Mouse (Mus musculus) heart, postnatal 25 days (tissue): ENCODE data around the gene Sdad1. TPM values are rescaled to one million over a fixed set of nuclear protein-coding genes. Genes with fewer than 3 reads are reported as not detected.

ENCODE experiments used
- DNase-seq: peaks from one replicate; pipeline ENCODE4 v3.0.0; 2022; ENCODE audit warnings: low spot score
- intact Hi-C: fragments of 180-260 bp; cut with DNase I; formaldehyde crosslinking; loops from one replicate; pipeline ENCODE4 v1.15.1; 2025
- total RNA-seq, 2 experiments: library from RNA; stranded (reverse); gene quantifications; 2 replicates each; pipeline ENCODE4 v1.2.3; 2021

The Sdad1 gene
- total RNA-seq, 2 experiments from 2014 or later, result 11.2 to 12.3 TPM

DNA sequence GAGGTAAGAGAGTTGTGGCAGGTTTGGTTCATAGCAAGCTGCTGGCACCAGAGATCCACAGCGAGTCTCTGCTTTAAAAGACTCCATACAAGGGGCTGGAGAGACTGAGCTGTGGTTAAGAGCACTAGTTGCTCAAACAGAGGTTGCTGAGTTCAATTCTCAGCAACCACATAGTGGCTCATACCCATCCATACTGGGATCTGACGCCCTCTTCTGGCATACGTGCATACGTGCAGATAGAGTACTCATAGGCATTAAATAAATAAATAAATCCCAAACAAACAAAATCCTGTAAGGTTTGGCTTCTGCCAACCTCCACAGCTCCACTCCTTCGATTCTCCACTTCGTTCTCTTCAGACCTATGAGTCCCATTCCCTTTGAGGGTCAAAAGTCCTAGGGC lies 58.2 kb downstream of the Sdad1 start:
- DNase-seq, result no peak
- intact Hi-C loops, result no loop called here

DNA sequence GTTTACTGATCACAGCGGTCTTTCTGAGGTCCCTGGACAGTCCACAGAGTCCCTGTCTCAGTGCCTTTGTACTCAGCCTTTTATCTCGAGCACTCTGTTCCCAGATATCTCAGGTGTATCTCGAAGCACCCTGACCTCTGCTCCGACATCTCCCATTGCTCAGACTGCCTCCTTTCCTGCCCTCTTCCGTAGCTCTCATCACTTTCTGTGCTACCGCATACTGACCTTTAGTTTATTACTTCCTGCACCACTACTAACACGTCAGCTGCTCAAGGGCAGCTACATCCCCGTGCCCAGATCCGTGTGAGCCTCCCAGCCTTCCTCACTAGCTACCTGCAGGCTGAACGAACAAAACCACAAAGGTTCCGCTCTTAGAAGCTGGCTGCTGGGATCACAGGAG lies 61.7 kb downstream of the Sdad1 start:
- intact Hi-C loops, result loop anchor here (10.0 kb wide), 1 partner anchor 784 kb away; no protein-coding TSS in a partner anchor
- no peak for DNase-seq

DNA sequence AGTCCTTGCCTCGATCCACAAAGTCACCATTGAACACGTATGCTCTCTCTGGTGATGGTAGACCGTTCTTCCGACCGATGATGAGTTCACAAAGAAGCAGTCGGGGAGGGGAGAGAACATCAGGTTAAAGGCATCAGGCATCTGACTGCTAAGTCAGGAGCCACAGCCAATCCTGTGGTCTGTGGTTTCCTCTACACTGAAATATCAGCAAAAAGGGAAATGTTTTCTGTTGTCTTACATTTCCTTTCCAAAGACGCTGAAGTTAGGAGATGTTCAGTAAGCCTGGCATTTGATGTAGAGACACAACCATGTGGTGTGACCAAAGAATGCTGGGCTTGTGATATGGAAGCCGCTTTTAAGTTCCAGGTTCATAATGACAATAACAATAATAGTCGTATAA lies 64.8 kb downstream of the Sdad1 start:
- intact Hi-C loops, result loop anchor here (10.0 kb wide), 1 partner anchor 781 kb away; no protein-coding TSS in a partner anchor

DNA sequence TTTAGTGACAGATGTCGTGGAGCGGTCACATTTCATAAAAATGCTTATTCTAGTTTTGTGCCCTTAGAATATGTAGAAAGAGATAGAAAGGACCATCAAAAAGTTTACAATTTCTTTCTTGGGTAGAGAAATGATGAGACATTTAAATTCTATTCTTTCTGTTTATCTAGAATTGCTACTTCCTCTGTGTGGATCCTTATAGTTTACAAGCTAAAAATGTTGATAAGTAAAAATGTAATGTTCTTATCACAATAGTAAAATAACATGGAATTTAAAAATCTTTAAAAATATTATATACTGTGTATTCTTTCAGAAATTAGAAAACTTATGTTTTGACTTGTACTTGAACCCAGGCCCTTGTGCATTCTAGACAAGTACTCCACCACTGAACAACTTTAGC lies 65.4 kb downstream of the Sdad1 start:
- no peak for DNase-seq
- intact Hi-C loops, result loop anchor here (10.0 kb wide), 1 partner anchor 780 kb away; no protein-coding TSS in a partner anchor

More for the DNA sequence above, 64.8 kb downstream of the Sdad1 start:
- no peak for DNase-seq

DNA sequence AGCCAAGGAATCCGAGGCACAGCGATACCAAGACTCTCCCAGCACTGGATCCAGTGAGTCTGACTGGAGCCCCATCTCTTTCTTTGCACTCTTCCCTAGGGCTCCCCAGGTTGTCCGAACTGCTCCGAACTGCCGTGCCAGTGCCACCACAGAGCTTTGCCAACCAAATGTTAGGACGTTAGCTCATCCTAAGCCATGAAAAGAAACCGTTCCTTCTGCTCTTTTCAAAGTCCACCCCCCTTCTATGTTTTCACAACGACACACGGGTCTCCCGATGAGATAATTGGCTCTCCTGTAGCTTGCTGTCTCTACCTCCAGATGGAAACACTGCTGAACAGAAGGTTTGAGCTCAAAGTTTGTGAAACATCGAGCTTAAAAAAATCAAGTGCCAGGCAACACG lies 69.5 kb downstream of the Sdad1 start:
- intact Hi-C loops, result loop anchor here (10.0 kb wide), 1 partner anchor 776 kb away; no protein-coding TSS in a partner anchor

DNA sequence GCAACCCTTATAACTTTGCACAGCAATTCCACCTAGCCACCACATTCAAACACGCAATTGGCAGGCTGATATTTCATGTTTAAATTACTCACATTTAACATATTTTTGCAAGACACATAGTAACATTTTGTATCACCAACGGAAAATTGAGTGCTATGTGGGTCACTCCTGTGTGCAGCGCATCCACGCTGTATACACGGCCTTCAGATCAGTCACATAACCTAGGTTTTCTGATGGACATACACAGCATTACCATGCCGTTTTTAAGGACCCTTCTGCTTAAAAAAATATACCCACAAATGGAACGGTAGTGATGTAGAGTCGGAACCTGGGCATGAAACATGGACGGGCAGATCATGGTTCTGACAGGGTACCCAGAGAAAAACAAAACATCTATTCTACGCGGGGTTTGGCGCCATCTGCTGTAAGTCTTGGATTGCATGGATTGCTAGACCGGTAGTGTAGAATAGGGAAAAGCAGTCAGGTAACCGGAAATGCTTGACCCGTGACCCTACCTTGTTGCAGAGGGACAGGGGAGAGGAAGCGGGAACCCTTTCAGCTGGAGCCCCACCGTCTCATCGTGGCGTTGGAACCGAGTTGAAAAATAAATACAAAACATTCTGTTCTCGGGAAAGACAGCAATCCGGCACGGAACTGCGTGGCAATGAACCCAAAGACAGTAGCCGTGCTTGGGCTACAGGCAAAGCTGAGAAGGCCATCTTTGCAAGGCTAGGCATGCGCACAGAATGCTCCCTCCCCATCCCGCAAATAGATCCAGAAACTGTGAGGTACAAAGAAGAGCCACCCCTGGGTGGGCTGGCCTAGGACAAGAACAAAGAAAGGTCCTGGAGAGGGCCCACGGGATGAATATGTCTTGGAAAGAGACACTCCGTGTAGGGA lies 70.7 kb downstream of the Sdad1 start:
- DNase-seq, result no peak
- intact Hi-C loops, result loop anchor here (2.0 to 10.0 kb wide), 2 partner anchors 45 to 775 kb away; no protein-coding TSS in a partner anchor

More for the DNA sequence above, 69.5 kb downstream of the Sdad1 start:
- DNase-seq, result no peak

DNA sequence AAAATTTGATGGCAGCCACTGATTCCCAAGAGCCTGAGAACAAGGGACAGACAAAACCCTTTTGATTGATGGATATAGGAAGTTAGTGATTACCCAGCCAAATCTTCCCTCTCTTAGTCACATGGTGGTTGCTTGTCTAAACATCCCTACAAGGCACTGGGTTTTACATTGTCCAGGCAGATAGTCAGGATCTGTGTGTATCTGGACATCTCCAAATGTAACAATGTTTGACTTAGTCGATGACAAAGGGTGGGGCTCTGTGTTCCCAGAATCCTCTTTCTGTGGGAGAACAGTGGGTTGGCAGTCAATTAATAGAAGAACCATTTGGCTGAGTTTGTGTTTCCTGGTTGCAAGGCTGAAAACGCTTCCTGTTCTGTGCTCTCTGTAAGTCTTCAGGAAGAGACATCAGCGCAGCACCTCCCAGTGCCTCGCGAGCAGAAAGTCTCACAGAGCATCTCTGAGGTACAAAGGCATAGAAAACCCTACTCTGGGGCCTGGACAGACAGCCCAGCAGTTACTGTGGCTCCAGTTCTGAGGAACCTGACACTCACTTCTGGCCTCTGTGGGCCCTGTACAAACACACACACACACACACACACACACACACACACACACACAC lies 75.2 kb downstream of the Sdad1 start:
- intact Hi-C loops, result no loop called here
- no peak for DNase-seq

Other genes starting within 250 kb of the Sdad1 start
- 10 to 100 TPM; 64.4 to 67.9 TPM for gene G3bp2, start 226.8 kb downstream of the Sdad1 start, total RNA-seq
- 10 to 100 TPM; 38.2 to 38.3 TPM for gene Uso1, start 172.5 kb downstream of the Sdad1 start, total RNA-seq
- gene U90926, start 95.1 kb downstream of the Sdad1 start, total RNA-seq, result not detected
- gene Ppef2, start 54.2 kb downstream of the Sdad1 start, total RNA-seq, result under 1 TPM in 1 of 2 experiments, not detected in 1; 0.16 TPM
- 10 to 100 TPM; 12.6 to 12.9 TPM for gene Naaa, start 32.3 kb downstream of the Sdad1 start, total RNA-seq
- 1 to 10 TPM; 1.7 to 2.6 TPM for gene Cxcl9, start 17.6 kb upstream of the Sdad1 start, total RNA-seq
- gene Art3, start 21.3 kb upstream of the Sdad1 start, total RNA-seq, result 100 to 1,000 TPM; 689 to 788 TPM
- not detected for gene Cxcl10, start 38.4 kb upstream of the Sdad1 start, total RNA-seq
- 10 to 100 TPM; 16.5 to 17.0 TPM for gene Nup54, start 124.7 kb upstream of the Sdad1 start, total RNA-seq
- 10 to 100 TPM; 70.5 to 74.6 TPM for gene Scarb2, start 196.4 kb upstream of the Sdad1 start, total RNA-seq
- not detected for gene Fam47e, start 244.6 kb upstream of the Sdad1 start, total RNA-seq